Mouse (Mus musculus) cerebellum, adult 2 months (tissue): ENCODE results near the gene Sema7a.
A peak's percentile ranks its signal among the peaks of the same experiment; 100 is the strongest.

ENCODE experiments used
- CTCF ChIP-seq: fragments of 200-500 bp; IDR thresholded peaks from 2 replicates; pipeline ENCODE4 v1.5.1; 2011; ENCODE audit warnings: low read depth, mild to moderate bottlenecking, control low read depth, low read length, moderate library complexity, borderline replicate concordance; ENCODE audit not compliant: insufficient read depth
- POLR2A ChIP-seq: fragments of 200-500 bp; IDR thresholded peaks from 2 replicates; pipeline ENCODE4 v1.6.1; 2011; ENCODE audit warnings: low read length, control low read depth, borderline replicate concordance; ENCODE audit not compliant: insufficient read depth

DNA sequence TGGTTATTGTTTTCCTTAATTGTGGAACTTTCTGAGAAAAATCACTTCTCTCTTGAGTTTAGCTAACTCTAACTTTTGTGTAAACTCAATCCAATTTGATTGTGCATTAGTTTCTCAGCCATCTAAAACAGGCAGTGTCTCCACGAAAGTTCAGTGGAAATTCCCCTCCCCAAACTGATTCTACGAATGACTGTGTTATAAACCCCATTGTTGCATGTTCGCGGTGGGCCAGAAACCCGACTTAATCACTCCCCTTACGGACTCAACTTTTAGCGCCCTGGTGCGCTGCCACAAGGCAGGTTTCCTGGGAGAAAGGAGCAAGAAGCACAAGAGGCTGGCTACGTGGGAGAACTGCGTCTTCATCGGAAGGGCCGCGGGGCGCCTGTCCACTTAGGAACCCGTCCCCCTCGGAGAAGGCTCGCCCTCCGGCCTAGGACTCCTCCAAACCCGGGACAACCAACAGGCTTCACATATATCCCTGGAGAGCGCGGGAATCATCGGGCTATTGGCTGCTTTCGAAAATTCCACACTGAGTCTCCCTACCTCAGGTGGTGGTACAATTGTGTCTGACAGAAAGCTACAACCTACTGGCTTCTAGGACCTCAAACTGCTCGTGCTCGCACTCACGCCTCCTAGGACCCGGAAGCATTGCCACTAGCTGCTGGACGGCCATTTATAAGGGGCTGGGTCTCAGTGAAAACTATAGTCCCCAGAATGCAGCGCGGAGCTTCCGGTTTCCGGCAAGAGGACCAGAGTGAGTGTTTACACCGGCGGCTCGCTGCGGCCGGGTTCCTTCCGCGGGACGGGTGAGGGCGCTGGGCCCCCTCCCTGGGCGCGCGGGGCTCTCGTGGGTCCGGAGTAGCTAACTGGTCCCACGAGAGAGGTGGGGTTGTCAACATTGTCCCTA, 29.4 kb upstream of the Sema7a start, which contains the start of gene Ubl7:
- TF ChIP-seq POLR2A (peak; percentile 72; the same call in 1 of the 2 replicates), CTCF (no peak)
